In genomic region chr14:74764191-74764918, GRCm38 (mm10) we compare ENCODE assay signal across 9 mouse cellular contexts. TPM values are rescaled to one million over a fixed set of nuclear protein-coding genes. Genes with fewer than 3 reads are reported as not detected.
DNase-seq lines count a peak whose midpoint lies in the region; ATAC-seq and TF ChIP-seq lines count a peak whose summit lies in the region.
"Had no signal": no experiment of that assay in that cellular context is flagged by ENCODE, and none has a peak within 500 bp of the region (broad histone marks: within the 10 kb centered on the region; RNA-seq: fewer than 3 reads in every experiment).

No protein-coding gene starts in this region.

- H3K4me1 ChIP-seq in intestine, postnatal 0 days (replicated peaks; ENCODE audit: control insufficient read depth, insufficient read depth, low read length), result no peaks in the 10 kb centered on the region
- H3K4me1 ChIP-seq in limb, embryonic 10.5 days, result no peaks in the 10 kb centered on the region
- H3K4me1 ChIP-seq in olfactory bulb, adult 2 months (ENCODE audit: control insufficient read depth, insufficient read depth, low read length), result no peaks in the 10 kb centered on the region
- H3K4me1 ChIP-seq in thymus, adult 2 months (replicated peaks; ENCODE audit: control insufficient read depth, insufficient read depth, low read length), result no peaks in the 10 kb centered on the region

- DNase-seq in 3T3-L1 (ENCODE audit: low read depth, low spot score), result peak; percentile 78
- peak; percentile 65 for DNase-seq in T-cell, adult 2 months (ENCODE audit: low spot score)
- peak; percentile 77 to 86 for DNase-seq in cerebellum, postnatal 25 days
- DNase-seq in gastrocnemius, postnatal 25 days, result peak; percentile 39
- peak; percentile 82 for DNase-seq in limb, embryonic 10.5 days (ENCODE audit: low spot score)
- peak; percentile 75 for DNase-seq in thymus, adult 2 months

- ATAC-seq in intestine, postnatal 0 days, result no peak

- no peak for TF ChIP-seq POLR2A in olfactory bulb, adult 2 months (IDR thresholded peaks at IDR 0.05; ENCODE audit: insufficient read depth, low read depth, low read length)
- TF ChIP-seq POLR2A in thymus, adult 2 months (IDR thresholded peaks at IDR 0.05; ENCODE audit: control insufficient read depth, extremely low read depth, insufficient read depth, low read length, poor library complexity), result no peak

- H3K9ac ChIP-seq in intestine, postnatal 0 days (ENCODE audit: low read depth, low read length), result no peak overlapping the region

- no peak overlapping the region for H3K4me2 ChIP-seq in intestine, postnatal 0 days (replicated peaks; ENCODE audit: low read depth)

- no peak overlapping the region for H3K4me3 ChIP-seq in intestine, postnatal 0 days (ENCODE audit: low read depth, low read length)
- H3K4me3 ChIP-seq in limb, embryonic 10.5 days, result no peak overlapping the region
- H3K4me3 ChIP-seq in olfactory bulb, adult 2 months (ENCODE audit: insufficient read depth, low read depth, low read length), result no peak overlapping the region
- no peak overlapping the region for H3K4me3 ChIP-seq in thymus, adult 2 months (ENCODE audit: control insufficient read depth, insufficient read depth, low read length)
- H3K4me3 ChIP-seq: erythroblast, embryonic 14.5 days had no signal

- no peaks in the 10 kb centered on the region for H3K27me3 ChIP-seq in intestine, postnatal 0 days (replicated peaks; ENCODE audit: control insufficient read depth, insufficient read depth, low read length)
- no peaks in the 10 kb centered on the region for H3K27me3 ChIP-seq in limb, embryonic 10.5 days (ENCODE audit: low read depth, poor library complexity, severe bottlenecking)
- H3K27me3 ChIP-seq in thymus, adult 2 months (ENCODE audit: control insufficient read depth, insufficient read depth, low read length), result no peaks in the 10 kb centered on the region

- peaks cover 12% of the 10 kb centered on the region for H3K36me3 ChIP-seq in intestine, postnatal 0 days (ENCODE audit: control insufficient read depth, insufficient read depth)
- peaks cover 10% of the 10 kb centered on the region for H3K36me3 ChIP-seq in limb, embryonic 10.5 days
- no peaks in the 10 kb centered on the region for H3K36me3 ChIP-seq in thymus, adult 2 months (ENCODE audit: control insufficient read depth, insufficient read depth, low read length)

- 62% methylated on average over 10 of the region's 10 CpGs for WGBS in intestine, postnatal 0 days
- 61% methylated on average over 10 of the region's 10 CpGs for WGBS in limb, embryonic 10.5 days
- 60% methylated on average over 10 of the region's 10 CpGs for WGBS in olfactory bulb, adult 2 months
- 71% methylated on average over 10 of the region's 10 CpGs for WGBS in thymus, adult 2 months

- H3K27ac ChIP-seq in intestine, postnatal 0 days (ENCODE audit: low read depth, low read length), result no peak overlapping the region
- no peak overlapping the region for H3K27ac ChIP-seq in limb, embryonic 10.5 days
- no peak overlapping the region for H3K27ac ChIP-seq in olfactory bulb, adult 2 months (ENCODE audit: insufficient read depth, low read depth, low read length)
- H3K27ac ChIP-seq in thymus, adult 2 months (ENCODE audit: control insufficient read depth, insufficient read depth, low read length), result no peak overlapping the region

- no peaks in the 10 kb centered on the region for H3K9me3 ChIP-seq in intestine, postnatal 0 days (ENCODE audit: control insufficient read depth)
- H3K9me3 ChIP-seq in limb, embryonic 10.5 days (replicated peaks), result no peaks in the 10 kb centered on the region

- TF ChIP-seq CTCF in intestine, postnatal 0 days (IDR thresholded peaks at IDR 0.05; ENCODE audit: low read depth), result peak; percentile 93
- peak; percentile 83 for TF ChIP-seq CTCF in olfactory bulb, adult 2 months (IDR thresholded peaks at IDR 0.05; ENCODE audit: insufficient read depth, low read depth, low read length)
- TF ChIP-seq CTCF in thymus, adult 2 months (IDR thresholded peaks at IDR 0.05; ENCODE audit: borderline replicate concordance, control insufficient read depth, extremely low read depth, insufficient read depth, low read length, poor library complexity), result peak; percentile 78; the same call in 1 of the 2 replicates

RNA-seq across cellular contexts. Expression of gene Esd, which starts 32.3 kb away (rescaled TPM):
- total RNA-seq in gastrocnemius, postnatal 25 days (2021), result 10 to 100 TPM; 66.1 to 83.7 TPM
- polyA plus RNA-seq in intestine, postnatal 0 days (2015; fragmentation: Nextera tagmentation; extraction: Ambion mirVana), result 464 and 477 TPM in 2 replicates
- polyA plus RNA-seq in limb, embryonic 10.5 days (2016; fragmentation: Nextera tagmentation; extraction: Ambion mirVana), result 309 and 315 TPM in 2 replicates
- polyA plus RNA-seq in olfactory bulb, adult 2 months (2012; ENCODE audit: insufficient read depth, insufficient read length, low replicate concordance, missing spikeins), result not detected in 2 replicates
- 42.5 and 46.1 TPM in 2 replicates for polyA plus RNA-seq in thymus, adult 2 months (2012; rRNA removed)

Comparison
In these comparisons a context has a peak if more than half of its experiments do, and no peak if none do; other contexts are left out.
1. RNA of gene Esd, which starts 32.3 kb away (polyA plus RNA-seq): 464 to 477 TPM in intestine, postnatal 0 days, 309 to 315 TPM in limb, embryonic 10.5 days and 42.5 to 46.1 TPM in thymus, adult 2 months; not detected in olfactory bulb, adult 2 months; every median in the first group is over 10 times any median in the second.
2. Peak in every context shown above with its lines, with median percentiles within 50 percentile points of each other: DNase-seq and CTCF ChIP-seq.